Mouse (Mus musculus): Measurements from ENCODE around the gene Disp1. TPM values are rescaled to one million over a fixed set of nuclear protein-coding genes. Genes with fewer than 3 reads are reported as not detected.

The Disp1 gene
- total RNA-seq, 1 experiment from 2014 or later, result 12.5 TPM

DNA sequence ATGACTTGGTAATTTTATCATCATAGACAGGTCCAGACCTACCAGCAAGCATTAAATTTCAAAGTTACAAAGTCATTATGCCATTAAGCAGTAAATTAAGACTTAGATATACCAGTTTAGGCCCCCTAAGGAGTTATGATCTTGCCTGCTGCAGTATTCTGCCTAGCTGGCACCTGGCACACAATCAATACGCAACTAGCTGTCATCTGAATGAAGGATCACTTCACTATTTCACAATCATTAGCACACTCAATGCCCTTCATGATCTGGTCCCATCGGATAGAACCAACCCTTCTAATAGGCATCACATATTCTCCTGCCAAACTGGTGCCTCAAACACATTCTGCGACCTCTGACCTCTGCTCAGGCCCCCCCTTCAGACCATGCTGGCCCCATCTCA, 14.2 kb downstream of the Disp1 start:
- peak; percentile 19 for DNase-seq

GRCm38 (mm10) chr1:183200926-183201325, 20.4 kb downstream of the Disp1 start:
- no peak for DNase-seq

GRCm38 (mm10) chr1:183194763-183195162, 26.6 kb downstream of the Disp1 start:
- no peak for DNase-seq

GRCm38 (mm10) chr1:183194151-183194550, 27.2 kb downstream of the Disp1 start:
- no peak for DNase-seq

- DNase-seq, result no peak
Measured at GRCm38 (mm10) chr1:183191398-183191797, 29.9 kb downstream of the Disp1 start.

GRCm38 (mm10) chr1:183190456-183190855, 30.9 kb downstream of the Disp1 start:
- no peak for DNase-seq

- no peak for DNase-seq
Measured at GRCm38 (mm10) chr1:183189014-183189662, 32.2 kb downstream of the Disp1 start.

- no peak for DNase-seq
Measured at GRCm38 (mm10) chr1:183188115-183189013, 33.0 kb downstream of the Disp1 start.

DNA sequence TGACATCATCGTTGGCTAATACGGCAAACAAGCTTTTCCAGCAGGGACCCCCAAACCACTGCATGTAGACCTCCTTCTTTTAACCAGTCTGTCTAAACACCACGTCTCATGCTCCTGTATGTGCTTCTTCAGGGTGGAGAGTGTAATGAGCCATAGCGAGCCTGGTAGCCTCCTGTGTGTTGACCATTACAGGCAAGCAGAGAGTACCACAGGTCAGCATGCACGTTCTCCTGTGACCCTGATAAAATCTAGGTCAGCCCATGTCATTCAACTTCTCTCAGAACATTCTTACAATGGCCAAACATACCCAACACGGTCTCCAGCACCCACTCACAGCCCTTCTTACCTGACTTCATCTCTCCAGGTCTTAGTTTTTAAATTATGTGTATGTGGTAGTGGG, 35.8 kb downstream of the Disp1 start:
- DNase-seq, result no peak

GRCm38 (mm10) chr1:183184681-183185080, 36.6 kb downstream of the Disp1 start:
- DNase-seq, result no peak

GRCm38 (mm10) chr1:183183565-183183964, 37.8 kb downstream of the Disp1 start:
- DNase-seq, result no peak

DNA sequence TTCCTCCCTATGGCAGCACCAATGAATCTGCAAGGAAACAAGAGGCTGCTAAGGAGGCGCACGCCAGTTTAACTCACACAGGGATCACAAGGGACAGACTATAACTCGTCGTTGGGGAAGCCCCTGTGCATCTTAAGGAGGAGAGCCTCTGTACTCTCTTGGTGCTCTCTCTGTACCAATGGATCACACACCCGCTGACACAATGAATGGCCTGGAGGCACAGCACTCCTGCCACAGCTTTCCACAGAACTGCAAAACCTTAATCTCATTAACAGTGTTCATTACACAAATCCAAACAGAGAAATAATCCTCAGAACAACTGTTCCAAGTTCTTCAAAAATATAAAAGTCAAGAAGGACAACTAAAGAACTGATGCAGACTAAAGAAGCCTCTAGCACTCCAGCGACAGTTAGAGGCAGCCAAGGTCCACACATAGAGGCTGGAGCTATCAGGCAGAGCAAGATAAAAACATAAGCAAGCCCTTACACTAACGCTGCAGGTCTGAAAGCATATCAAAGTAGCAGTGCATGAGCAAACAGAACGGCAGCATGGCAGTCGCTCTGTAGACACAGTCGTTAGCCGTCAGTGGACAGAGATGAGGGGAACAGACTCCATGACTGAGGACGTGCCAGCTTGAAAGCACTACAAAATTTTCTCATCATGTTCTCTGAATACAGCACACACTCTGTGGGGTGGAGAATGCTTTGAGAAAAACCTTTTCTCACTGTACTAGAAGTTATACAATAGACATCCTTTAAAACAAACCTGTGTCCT, 38.5 kb downstream of the Disp1 start:
- DNase-seq, result no peak

GRCm38 (mm10) chr1:183181030-183181395, 40.3 kb downstream of the Disp1 start:
- no peak for DNase-seq

DNA sequence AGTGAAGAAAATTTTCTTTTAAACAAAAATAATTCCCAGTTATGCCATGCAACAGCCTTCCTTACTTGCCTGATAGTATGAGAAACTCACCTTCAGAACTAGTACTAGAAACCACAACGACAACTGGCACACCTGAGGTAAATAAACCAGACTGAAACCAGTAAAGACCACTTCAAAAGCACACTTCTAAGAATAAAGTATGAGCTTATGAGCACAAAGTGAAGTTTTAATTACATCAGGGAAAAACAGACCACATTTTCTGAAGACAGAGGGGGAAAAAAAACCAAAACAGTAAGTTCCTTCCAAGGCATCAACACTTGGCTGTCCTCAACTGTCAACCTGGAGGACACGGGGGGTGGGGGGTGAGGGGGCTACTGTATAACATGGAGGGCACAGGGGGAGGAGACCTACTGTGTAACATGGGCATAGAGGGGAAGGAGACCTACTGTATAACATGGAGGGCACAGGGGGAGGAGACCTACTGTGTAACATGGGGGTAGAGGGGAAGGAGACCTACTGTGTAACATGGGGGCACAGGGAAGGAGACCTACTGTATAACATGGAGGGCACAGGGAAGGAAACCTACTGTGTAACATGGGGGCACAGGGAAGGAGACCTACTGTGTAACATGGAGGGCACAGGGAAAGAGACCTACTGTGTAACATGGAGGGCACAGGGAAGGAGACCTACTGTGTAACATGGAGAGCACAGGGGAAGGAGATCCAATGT, 40.9 kb downstream of the Disp1 start:
- DNase-seq, result no peak

DNA sequence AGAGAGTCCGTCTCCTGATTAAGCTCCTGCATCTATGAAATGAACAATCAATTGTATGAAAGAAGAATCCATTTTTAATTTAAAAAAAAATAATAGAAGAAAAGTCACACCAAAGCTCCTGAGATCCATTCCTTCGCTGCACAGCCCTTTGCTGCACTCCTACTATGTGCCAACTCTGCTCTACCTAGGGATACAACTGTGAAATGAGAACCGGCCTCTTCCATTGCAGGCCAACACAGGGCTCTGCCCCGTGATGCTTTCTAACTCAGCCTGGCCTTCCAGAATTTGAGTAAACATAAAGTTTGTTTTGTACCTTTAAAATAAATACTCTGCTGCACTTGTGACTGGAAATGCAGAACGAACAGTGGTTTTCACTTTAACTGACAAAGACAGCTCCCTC, 42.0 kb downstream of the Disp1 start:
- no peak for DNase-seq

GRCm38 (mm10) chr1:183175236-183175635, 46.1 kb downstream of the Disp1 start:
- DNase-seq, result no peak

DNA sequence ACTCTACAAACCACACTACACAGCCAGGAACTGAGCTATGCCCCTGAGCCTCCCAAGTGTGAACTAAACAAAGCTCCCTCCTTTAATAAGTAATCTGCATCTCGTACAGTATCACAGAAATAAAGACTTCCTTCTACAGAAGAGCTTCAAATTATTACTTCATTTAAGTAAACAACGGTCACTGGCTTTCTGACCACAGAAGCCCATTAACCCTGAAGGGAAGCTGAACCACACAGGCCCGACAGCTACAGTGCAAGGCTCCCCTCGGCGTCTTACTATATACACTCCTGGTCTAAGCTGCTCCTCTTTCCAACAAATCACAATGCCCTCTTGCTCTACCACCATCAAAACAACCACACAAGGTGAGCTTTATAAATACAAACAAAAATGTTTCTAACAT, 50.2 kb downstream of the Disp1 start:
- DNase-seq, result no peak

GRCm38 (mm10) chr1:183168465-183168864, 52.9 kb downstream of the Disp1 start:
- DNase-seq, result no peak

DNA sequence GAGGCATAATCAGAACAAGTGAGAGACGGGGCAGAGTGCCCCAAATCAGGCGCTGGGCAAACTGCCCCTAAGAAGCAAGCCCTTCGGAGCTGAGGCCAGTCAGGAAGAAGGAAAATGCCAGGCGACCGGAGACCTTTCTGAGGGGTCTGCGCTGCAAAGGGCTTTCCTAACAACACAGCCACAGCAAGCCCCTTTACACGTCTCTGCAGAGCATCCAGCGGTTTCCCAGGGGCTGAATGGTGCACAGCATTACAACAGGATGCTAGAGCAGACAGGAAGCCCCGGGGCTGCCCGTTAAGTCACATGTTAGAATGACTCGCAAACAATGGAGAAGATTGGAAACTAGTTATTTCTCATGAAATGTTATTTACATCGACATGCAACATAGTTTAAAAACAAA, 53.5 kb downstream of the Disp1 start:
- no peak for DNase-seq

GRCm38 (mm10) chr1:183166700-183167099, 54.6 kb downstream of the Disp1 start:
- no peak for DNase-seq

DNA sequence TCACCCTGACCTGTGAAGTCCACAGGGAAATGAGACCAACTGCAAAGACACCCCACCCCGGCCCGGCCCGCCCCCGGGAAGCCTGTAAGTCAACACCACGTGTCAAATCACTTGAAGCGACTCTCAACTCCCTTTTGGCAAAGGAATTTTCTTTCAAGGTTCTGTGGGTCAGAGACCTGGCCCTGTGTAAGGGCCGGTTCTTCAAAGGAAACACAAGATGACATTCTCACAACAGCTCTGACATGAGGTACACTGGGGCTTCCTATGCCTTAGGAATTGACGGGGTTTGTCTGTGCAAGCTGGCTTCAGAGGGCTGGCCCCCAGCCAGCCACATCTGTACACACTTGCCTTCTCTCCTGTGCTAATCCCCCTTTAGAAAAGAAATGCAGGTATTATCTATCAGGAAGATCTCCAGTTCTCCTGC, 56.7 kb downstream of the Disp1 start:
- no peak for DNase-seq

- DNase-seq, result no peak
Measured at GRCm38 (mm10) chr1:183164190-183164580, 57.1 kb downstream of the Disp1 start.

All from adrenal gland, postnatal 14 days (tissue).